Mouse (Mus musculus) heart, embryonic 14.5 days (tissue): Measurements from ENCODE around the gene Trim38. TPM values are rescaled to one million over a fixed set of nuclear protein-coding genes. Genes with fewer than 3 reads are reported as not detected.

Experiments used
- ATAC-seq: fragments of 200-750 bp; cut with Nextera tagmentation; 2 replicates; pipeline ENCODE4 v1.8.0; 2017; ENCODE audit warnings: low read depth, moderate TSS enrichment; ENCODE audit not compliant: insufficient number of reproducible peaks, insufficient read depth, low FRiP score
- H3K27ac ChIP-seq, 2 experiments: fragments of 200-500 bp in 1 of 2; fragments of 300-500 bp in 1 of 2; sonication (generic) in 1 of 2; replicated peaks in 1 of 2; 2 replicates each; pipeline ENCODE4 v1.5.1; 2012 to 2014; ENCODE audit warnings: low read depth in 2 of 2, low read length in 2 of 2, control low read depth in 1 of 2, mild to moderate bottlenecking in 1 of 2, mixed read lengths in 1 of 2; ENCODE audit not compliant: control insufficient read depth in 1 of 2, insufficient read depth in 1 of 2
- H3K27me3 ChIP-seq: fragments of 300-500 bp; sonication (generic); 2 replicates; pipeline ENCODE4 v1.6.1; 2014; ENCODE audit warnings: mild to moderate bottlenecking, low read length, control low read depth; ENCODE audit not compliant: control insufficient read depth, insufficient read depth
- H3K36me3 ChIP-seq: fragments of 300-500 bp; sonication (generic); 2 replicates; pipeline ENCODE4 v1.6.1; 2014; ENCODE audit warnings: mild to moderate bottlenecking, control low read depth, low read length, mixed read lengths; ENCODE audit not compliant: control insufficient read depth, insufficient read depth
- H3K4me1 ChIP-seq, 2 experiments: fragments of 200-500 bp in 1 of 2; fragments of 300-500 bp in 1 of 2; sonication (generic) in 1 of 2; 2 replicates each; pipeline ENCODE4 v1.6.1; 2012 to 2014; ENCODE audit warnings: low read length in 2 of 2, control low read depth in 1 of 2, mixed read lengths in 1 of 2; ENCODE audit not compliant: control insufficient read depth in 2 of 2, insufficient read depth in 2 of 2
- H3K4me2 ChIP-seq: fragments of 300-500 bp; sonication (generic); 2 replicates; pipeline ENCODE4 v1.6.1; 2014; ENCODE audit warnings: mild to moderate bottlenecking, low read length
- H3K4me3 ChIP-seq, 2 experiments: fragments of 200-500 bp in 1 of 2; fragments of 300-500 bp in 1 of 2; sonication (generic) in 1 of 2; 2 replicates each; pipeline ENCODE4 v1.5.1; 2012 to 2014; ENCODE audit warnings: low read length in 2 of 2, mild to moderate bottlenecking in 2 of 2, control low read depth in 1 of 2, low read depth in 1 of 2, moderate library complexity in 1 of 2; ENCODE audit not compliant: control insufficient read depth in 1 of 2, insufficient read depth in 1 of 2
- H3K9ac ChIP-seq: fragments of 300-500 bp; sonication (generic); 2 replicates; pipeline ENCODE4 v1.6.1; 2014; ENCODE audit warnings: mild to moderate bottlenecking, low read length
- H3K9me3 ChIP-seq: fragments of 300-500 bp; sonication (generic); 2 replicates; pipeline ENCODE4 v1.6.1; 2016; ENCODE audit warnings: low read length, control low read depth; ENCODE audit not compliant: control insufficient read depth
- WGBS: fragments of 180-500 bp; shearing (Covaris S2); extraction: QIAGEN DNeasy Blood & Tissue Kit; methylation state at CpG from one replicate; pipeline ENCODE4 v1.1.7; 2014; 5-methylcytosine and 5-hydroxymethylcytosine counted together
- microRNA-seq: library from miRNA; unstranded; fragments of <30 nt; microRNA quantifications from one replicate; pipeline ENCODE4, GENCODE M21; 2016
- polyA plus RNA-seq: library from polyadenylated mRNA; unstranded; fragments of >200 nt; fragmentation: Nextera tagmentation; extraction: Ambion mirVana; gene quantifications from 2 replicates; pipeline ENCODE4 v1.2.1, GENCODE M21; 2014

Gene Trim38
- polyA plus RNA-seq, 1 experiment from 2014 or later: not detected

- H3K9ac ChIP-seq: no peak overlapping the region
- H3K4me1 ChIP-seq: no peaks in the 10 kb centered on the region; a peak in 1 of 4 replicates
- H3K27me3 ChIP-seq: no peaks in the 10 kb centered on the region
- H3K9me3 ChIP-seq: no peaks in the 10 kb centered on the region
- no peak for ATAC-seq
- WGBS: 13% methylated on average over 3 of the region's 3 CpGs
- H3K4me3 ChIP-seq: no peak overlapping the region
- H3K4me2 ChIP-seq: no peak overlapping the region
- H3K27ac ChIP-seq: no peak overlapping the region
- no peaks in the 10 kb centered on the region for H3K36me3 ChIP-seq
Measured at GRCm38 (mm10) chr13:23822213-23822612, 52.5 kb downstream of the Trim38 start.

DNA sequence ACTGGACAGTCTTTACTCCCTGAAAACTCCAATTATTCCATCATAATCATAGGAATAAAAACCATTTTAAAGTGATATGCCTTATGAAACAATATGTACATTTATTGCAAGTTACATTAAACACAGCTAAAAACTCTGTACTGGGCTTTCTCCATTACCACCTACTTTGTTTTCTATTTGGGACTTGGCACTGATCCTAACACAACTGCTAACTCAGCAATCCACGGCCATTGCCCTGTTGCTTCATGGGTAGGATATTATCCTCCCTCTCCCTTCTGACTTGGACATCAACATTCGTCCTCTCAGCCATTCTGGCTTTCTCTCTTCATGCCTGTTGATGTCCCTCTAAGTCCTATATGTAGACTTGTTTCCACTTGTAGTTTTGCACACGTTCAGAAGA lies 56.9 kb downstream of the Trim38 start:
- Histone ChIP-seq H3K27ac (no peak overlapping the region), H3K4me2 (no peak overlapping the region), H3K36me3 (no peaks in the 10 kb centered on the region), H3K9ac (no peak overlapping the region), H3K27me3 (no peaks in the 10 kb centered on the region), H3K4me3 (no peak overlapping the region), H3K9me3 (no peaks in the 10 kb centered on the region), H3K4me1 (no peaks in the 10 kb centered on the region; a peak in 1 of 4 replicates)
- 60% methylated on average over 3 of the region's 3 CpGs for WGBS
- ATAC-seq: no peak

- H3K4me1 ChIP-seq: no peaks in the 10 kb centered on the region
- no peak overlapping the region for H3K4me3 ChIP-seq
- no peaks in the 10 kb centered on the region for H3K36me3 ChIP-seq
- no peaks in the 10 kb centered on the region for H3K9me3 ChIP-seq
- no peak overlapping the region for H3K9ac ChIP-seq
- H3K27ac ChIP-seq: no peak overlapping the region
- no peaks in the 10 kb centered on the region for H3K27me3 ChIP-seq
- no peak overlapping the region for H3K4me2 ChIP-seq
- 12% methylated on average over 6 of the region's 6 CpGs for WGBS
- no peak for ATAC-seq
Measured at GRCm38 (mm10) chr13:23833053-23833452, 63.3 kb downstream of the Trim38 start.

DNA sequence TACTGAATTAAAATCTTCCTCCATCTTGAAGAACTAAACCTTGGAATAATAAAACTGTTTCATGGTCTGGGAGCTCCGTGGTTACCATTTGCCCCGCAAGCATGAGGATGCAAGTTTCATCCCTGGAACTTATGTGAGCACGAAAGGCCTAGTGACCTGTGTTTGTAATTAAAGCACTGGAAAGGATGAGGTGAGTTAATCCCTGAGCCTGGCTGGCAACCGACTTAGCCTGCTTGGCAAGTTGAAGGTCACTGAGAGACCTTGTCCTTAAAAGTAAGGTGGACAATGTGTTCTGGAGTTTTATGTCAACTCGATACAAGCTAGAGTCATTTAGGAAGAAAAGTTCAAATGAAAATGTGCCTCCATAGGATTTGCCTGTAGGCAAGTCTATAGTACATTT lies 65.1 kb downstream of the Trim38 start:
- Histone ChIP-seq H3K9ac (no peak overlapping the region), H3K4me3 (no peak overlapping the region), H3K27me3 (no peaks in the 10 kb centered on the region), H3K4me2 (no peak overlapping the region), H3K36me3 (no peaks in the 10 kb centered on the region), H3K4me1 (no peaks in the 10 kb centered on the region), H3K9me3 (no peaks in the 10 kb centered on the region), H3K27ac (no peak overlapping the region)
- WGBS: 90% methylated on average over 5 of the region's 5 CpGs
- no peak for ATAC-seq

DNA sequence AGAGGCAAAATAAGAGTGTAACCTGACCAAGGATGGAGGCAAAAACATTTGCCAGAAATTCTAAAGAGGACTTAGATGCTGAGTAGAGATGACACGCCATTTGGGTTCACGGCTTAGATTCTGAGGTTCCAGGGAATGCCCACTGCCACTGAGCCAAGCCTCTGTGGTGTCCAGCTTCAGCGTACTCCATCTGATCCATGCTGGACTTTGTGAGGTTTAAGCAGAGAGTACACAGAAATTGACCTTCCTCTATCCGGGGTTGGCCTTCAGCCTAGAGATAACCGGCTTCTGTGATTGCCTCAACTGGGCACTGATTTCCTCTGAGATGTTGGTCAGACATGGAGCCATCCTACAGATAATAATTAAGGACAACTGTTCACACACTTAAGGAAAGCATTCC lies 66.9 kb downstream of the Trim38 start:
- no peaks in the 10 kb centered on the region for H3K36me3 ChIP-seq
- WGBS: 84% methylated on average over 5 of the region's 5 CpGs
- no peaks in the 10 kb centered on the region for H3K27me3 ChIP-seq
- no peak overlapping the region for H3K4me3 ChIP-seq
- no peak overlapping the region for H3K9ac ChIP-seq
- no peak for ATAC-seq
- H3K9me3 ChIP-seq: no peaks in the 10 kb centered on the region
- no peak overlapping the region for H3K27ac ChIP-seq
- no peaks in the 10 kb centered on the region for H3K4me1 ChIP-seq
- no peak overlapping the region for H3K4me2 ChIP-seq

DNA sequence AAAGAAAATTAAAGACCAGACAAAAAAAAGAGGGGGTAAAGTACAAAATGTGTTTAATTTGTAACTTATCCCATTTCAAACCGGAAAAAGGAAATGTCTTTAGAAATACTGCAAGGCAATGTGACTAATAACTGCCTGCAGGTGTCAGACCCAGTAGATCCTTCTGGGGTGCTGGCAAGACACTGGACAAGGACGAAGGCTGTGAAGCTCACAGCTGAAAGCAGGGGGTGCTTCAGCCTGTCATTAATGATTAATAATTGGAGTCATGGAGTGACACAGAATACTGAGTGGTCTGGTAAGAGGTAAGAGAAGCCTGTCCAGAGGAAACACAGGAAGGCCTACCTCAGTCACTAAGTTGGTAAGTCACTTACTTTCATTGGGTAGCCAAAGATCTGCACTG lies 69.6 kb downstream of the Trim38 start, which contains the start of gene Slc17a3:
Gene Slc17a3 (plus strand): TSS at position 127 of the 400 bp plus-strand sequence.
- ATAC-seq: no peak
- H3K4me3 ChIP-seq: no peak within 1 kb of the TSS
- H3K9me3 ChIP-seq: no peaks in the 10 kb centered on the region
- H3K4me2 ChIP-seq: no peak within 1 kb of the TSS
- H3K9ac ChIP-seq: no peak within 1 kb of the TSS
- no peak within 1 kb of the TSS for H3K27ac ChIP-seq
- H3K4me1 ChIP-seq: no peaks in the 10 kb centered on the region
- H3K27me3 ChIP-seq: no peaks in the 10 kb centered on the region
- H3K36me3 ChIP-seq: no peaks in the 10 kb centered on the region
- WGBS: 72% methylated on average over 2 of the region's 2 CpGs

Small RNAs within 50 kb of the gene (microRNA-seq; reads per million reads assigned to microRNA genes)
- gene Gm44314: not detected
- gene Gm44484: not detected

Other genes starting within 250 kb of the Trim38 start
- 7.5 and 8.5 TPM in 2 replicates for gene Hist1h4h, start 238.9 kb upstream of the Trim38 start, polyA plus RNA-seq
- 3.8 and 5.4 TPM in 2 replicates for gene Hist1h2af, start 236.0 kb upstream of the Trim38 start, polyA plus RNA-seq
- 3.0 and 4.3 TPM in 2 replicates for gene Hist1h3g, start 234.5 kb upstream of the Trim38 start, polyA plus RNA-seq
- 0.65 and 0.66 TPM in 2 replicates for gene Hist1h2bh, start 226.5 kb upstream of the Trim38 start, polyA plus RNA-seq
- gene Hist1h3f, start 225.9 kb upstream of the Trim38 start, polyA plus RNA-seq: 0.65 and 0.72 TPM in 2 replicates
- not detected in 2 replicates for gene Hist1h4f, start 218.3 kb upstream of the Trim38 start, polyA plus RNA-seq
- gene Hist1h1d, start 216.7 kb upstream of the Trim38 start, polyA plus RNA-seq: 0.24 and 0.41 TPM in 2 replicates
- 2.0 TPM in 2 replicates for gene Hist1h3e, start 207.5 kb upstream of the Trim38 start, polyA plus RNA-seq
- 34.9 and 49.1 TPM in 2 replicates for gene Hist1h2ae, start 198.7 kb upstream of the Trim38 start, polyA plus RNA-seq
- gene Hist1h2bg, start 198.5 kb upstream of the Trim38 start, polyA plus RNA-seq: 3.7 and 6.2 TPM in 2 replicates
- 0.61 and 3.7 TPM in 2 replicates for gene Hist1h2bf, start 195.7 kb upstream of the Trim38 start, polyA plus RNA-seq
- gene Hist1h2ad, start 195.5 kb upstream of the Trim38 start, polyA plus RNA-seq: 0.44 and 0.53 TPM in 2 replicates
- gene Hist1h3d, start 194.2 kb upstream of the Trim38 start, polyA plus RNA-seq: 2.2 and 3.7 TPM in 2 replicates
- 38.6 and 49.0 TPM in 2 replicates for gene Hist1h4d, start 188.3 kb upstream of the Trim38 start, polyA plus RNA-seq
- gene Hist1h2be, start 148.8 kb upstream of the Trim38 start, polyA plus RNA-seq: 1.3 and 1.8 TPM in 2 replicates
- 8.7 and 10.0 TPM in 2 replicates for gene Hist1h1e, start 147.4 kb upstream of the Trim38 start, polyA plus RNA-seq
- 0.46 and 0.65 TPM in 2 replicates for gene Hist1h2ac, start 86.0 kb upstream of the Trim38 start, polyA plus RNA-seq
- 51.9 and 57.5 TPM in 2 replicates for gene Hist1h2bc, start 85.7 kb upstream of the Trim38 start, polyA plus RNA-seq
- gene Hist1h1t, start 74.1 kb upstream of the Trim38 start, polyA plus RNA-seq: 0.30 TPM in 1 of 2 replicates, not detected in the other
- gene Hist1h4c, start 71.5 kb upstream of the Trim38 start, polyA plus RNA-seq: 2.2 and 3.2 TPM in 2 replicates
- 13.0 and 15.1 TPM in 2 replicates for gene Hfe, start 59.1 kb upstream of the Trim38 start, polyA plus RNA-seq
- gene Hist1h1c, start 31.1 kb upstream of the Trim38 start, polyA plus RNA-seq: 36.9 and 43.9 TPM in 2 replicates
- gene Hist1h3c, start 24.3 kb upstream of the Trim38 start, polyA plus RNA-seq: 2.5 and 2.7 TPM in 2 replicates
- 1.7 and 2.3 TPM in 2 replicates for gene Hist1h2bb, start 23.2 kb upstream of the Trim38 start, polyA plus RNA-seq
- 14.5 and 14.6 TPM in 2 replicates for gene Hist1h2ab, start 18.8 kb upstream of the Trim38 start, polyA plus RNA-seq
- 4.6 and 6.7 TPM in 2 replicates for gene Hist1h3b, start 17.6 kb upstream of the Trim38 start, polyA plus RNA-seq
- 0.63 TPM in 1 of 2 replicates, not detected in the other for gene Hist1h4b, start 12.9 kb upstream of the Trim38 start, polyA plus RNA-seq
- gene Hist1h4a, start 8.7 kb upstream of the Trim38 start, polyA plus RNA-seq: 1.1 TPM in 1 of 2 replicates, not detected in the other
- 2.6 and 3.0 TPM in 2 replicates for gene Hist1h3a, start 7.5 kb upstream of the Trim38 start, polyA plus RNA-seq
- 1.6 and 2.7 TPM in 2 replicates for gene Hist1h1a, start 6.2 kb upstream of the Trim38 start, polyA plus RNA-seq
- not detected in 2 replicates for gene Slc17a2, start 37.1 kb downstream of the Trim38 start, polyA plus RNA-seq
- not detected in 2 replicates for gene Slc17a3, start 69.5 kb downstream of the Trim38 start, polyA plus RNA-seq
- not detected in 2 replicates for gene Slc17a1, start 97.8 kb downstream of the Trim38 start, polyA plus RNA-seq
- gene Slc17a4, start 145.1 kb downstream of the Trim38 start, polyA plus RNA-seq: not detected in 2 replicates
- not detected in 2 replicates for gene Hist1h2ba, start 164.2 kb downstream of the Trim38 start, polyA plus RNA-seq
- not detected in 2 replicates for gene Hist1h2aa, start 164.5 kb downstream of the Trim38 start, polyA plus RNA-seq
- not detected in 2 replicates for gene Scgn, start 221.3 kb downstream of the Trim38 start, polyA plus RNA-seq